Mouse (Mus musculus) CH12.LX (cell line): ENCODE measurements around the gene Arsb.

Experiments used
- CHD2 ChIP-seq: IDR thresholded peaks from 2 replicates; pipeline ENCODE4 v1.6.1; 2011; ENCODE audit warnings: low read length, improper control_type of control experiment
- CTCF ChIP-seq, 2 experiments: IDR thresholded peaks in 1 of 2; conservative IDR thresholded peaks in 1 of 2; 2 replicates each; pipeline ENCODE4 v1.5.1; 2011 to 2012; ENCODE audit warnings: low read depth in 2 of 2, low read length in 2 of 2, improper control_type of control experiment in 1 of 2, inconsistent platforms in 1 of 2, mild to moderate bottlenecking in 1 of 2, moderate library complexity in 1 of 2
- E2F4 ChIP-seq: IDR thresholded peaks from 2 replicates; pipeline ENCODE4 v1.6.1; 2011; ENCODE audit warnings: low read depth, low read length, improper control_type of control experiment; ENCODE audit not compliant: insufficient replicate concordance
- EP300 ChIP-seq: IDR thresholded peaks from 2 replicates; pipeline ENCODE4 v1.6.1; 2011; ENCODE audit warnings: low read length, improper control_type of control experiment
- ETS1 ChIP-seq: conservative IDR thresholded peaks from 2 replicates; pipeline ENCODE4 v1.6.1; 2012; ENCODE audit warnings: low read depth, mild to moderate bottlenecking, inconsistent platforms, low read length, improper control_type of control experiment, moderate library complexity
- GABPA ChIP-seq: IDR thresholded peaks from 2 replicates; pipeline ENCODE4 v1.6.1; 2012; ENCODE audit warnings: low read depth, low read length, improper control_type of control experiment, inconsistent platforms; ENCODE audit not compliant: insufficient replicate concordance
- JUND ChIP-seq: conservative IDR thresholded peaks from 2 replicates; pipeline ENCODE4 v1.6.1; 2011; ENCODE audit warnings: low read depth, low read length, improper control_type of control experiment
- MAFK ChIP-seq: IDR thresholded peaks from 2 replicates; pipeline ENCODE4 v1.6.1; 2011; ENCODE audit warnings: low read length, improper control_type of control experiment; ENCODE audit not compliant: insufficient replicate concordance
- MEF2A ChIP-seq: IDR thresholded peaks from 2 replicates; pipeline ENCODE4 v1.6.1; 2014; ENCODE audit warnings: low read depth, mild to moderate bottlenecking, inconsistent platforms, low read length, improper control_type of control experiment, borderline replicate concordance
- POLR2A ChIP-seq: IDR thresholded peaks from 2 replicates; pipeline ENCODE4 v1.6.1; 2011; ENCODE audit warnings: low read depth, mild to moderate bottlenecking, improper control_type of control experiment, low read length
- RCOR1 ChIP-seq: conservative IDR thresholded peaks from 2 replicates; pipeline ENCODE4 v1.6.1; 2012; ENCODE audit warnings: low read depth, mild to moderate bottlenecking, inconsistent platforms, low read length, improper control_type of control experiment
- USF2 ChIP-seq: conservative IDR thresholded peaks from 2 replicates; pipeline ENCODE4 v1.6.1; 2011; ENCODE audit warnings: low read depth, low read length, improper control_type of control experiment

DNA sequence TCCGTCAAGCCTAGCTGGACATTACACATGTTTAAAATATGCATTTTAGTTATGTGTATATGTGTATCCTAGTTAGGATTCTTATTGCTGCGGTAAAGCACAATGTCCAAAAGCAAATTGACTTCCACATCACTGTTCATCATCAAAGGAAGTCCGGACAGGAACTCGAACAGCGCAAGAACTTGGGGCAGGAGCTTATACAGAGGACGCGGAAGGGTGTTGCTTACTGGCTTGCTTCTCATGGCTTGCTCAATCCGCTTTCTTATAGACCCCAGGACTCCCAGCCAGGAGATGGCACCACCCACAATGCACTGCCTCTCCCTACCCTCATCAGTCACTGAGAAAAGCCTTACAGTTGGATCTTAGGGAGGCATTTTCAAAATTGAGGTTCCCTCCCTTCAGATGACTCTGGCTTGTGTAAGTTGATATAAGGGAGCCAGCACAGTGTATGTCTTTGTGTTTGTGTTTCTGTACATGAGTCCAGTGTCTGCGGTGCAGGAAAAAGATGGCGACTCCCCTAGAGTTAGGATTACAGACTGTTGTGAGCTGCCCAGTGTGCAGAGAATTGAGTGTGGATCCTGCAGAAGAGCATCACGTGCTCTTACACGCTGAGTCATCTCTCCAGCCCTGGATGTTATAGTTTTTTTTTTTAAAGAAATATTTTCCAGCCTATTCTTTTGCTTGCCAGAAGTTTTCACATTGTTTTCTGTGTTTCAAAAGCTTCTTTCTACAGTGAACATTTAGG, 66.2 kb downstream of the Arsb start:
- TF ChIP-seq POLR2A: no peak
- TF ChIP-seq ETS1: no peak
- TF ChIP-seq CHD2: no peak
- TF ChIP-seq MAFK: no peak
- TF ChIP-seq E2F4: no peak
- TF ChIP-seq CTCF (conservative IDR thresholded peaks at IDR 0.05 in 1 of 2, IDR thresholded peaks at IDR 0.05 in 1 of 2; ENCODE audit: low read depth in 2 of 2, low read length in 2 of 2): no peak
- TF ChIP-seq RCOR1: no peak
- no peak for TF ChIP-seq GABPA
- TF ChIP-seq USF2: no peak
- no peak for TF ChIP-seq JUND
- no peak for TF ChIP-seq EP300
- no peak for TF ChIP-seq MEF2A
